Mouse (Mus musculus) CD8-positive naive resting alpha-beta T cell, adult 2 months (primary cell): Measurements from ENCODE around the gene Cemip.
A peak's percentile ranks its signal among the peaks of the same experiment; 100 is the strongest.
"Not testable (repeated sequence)": the region's sequence is repeated elsewhere in the genome, so short reads cannot be mapped to it uniquely, and the experiment has no call there.

Experiments used
- DNase-seq, 2 experiments: peaks; one replicate each; pipeline ENCODE4 v3.0.0; 2022; ENCODE audit warnings: low read depth in 2 of 2, low spot score in 2 of 2

Cemip gene

DNA sequence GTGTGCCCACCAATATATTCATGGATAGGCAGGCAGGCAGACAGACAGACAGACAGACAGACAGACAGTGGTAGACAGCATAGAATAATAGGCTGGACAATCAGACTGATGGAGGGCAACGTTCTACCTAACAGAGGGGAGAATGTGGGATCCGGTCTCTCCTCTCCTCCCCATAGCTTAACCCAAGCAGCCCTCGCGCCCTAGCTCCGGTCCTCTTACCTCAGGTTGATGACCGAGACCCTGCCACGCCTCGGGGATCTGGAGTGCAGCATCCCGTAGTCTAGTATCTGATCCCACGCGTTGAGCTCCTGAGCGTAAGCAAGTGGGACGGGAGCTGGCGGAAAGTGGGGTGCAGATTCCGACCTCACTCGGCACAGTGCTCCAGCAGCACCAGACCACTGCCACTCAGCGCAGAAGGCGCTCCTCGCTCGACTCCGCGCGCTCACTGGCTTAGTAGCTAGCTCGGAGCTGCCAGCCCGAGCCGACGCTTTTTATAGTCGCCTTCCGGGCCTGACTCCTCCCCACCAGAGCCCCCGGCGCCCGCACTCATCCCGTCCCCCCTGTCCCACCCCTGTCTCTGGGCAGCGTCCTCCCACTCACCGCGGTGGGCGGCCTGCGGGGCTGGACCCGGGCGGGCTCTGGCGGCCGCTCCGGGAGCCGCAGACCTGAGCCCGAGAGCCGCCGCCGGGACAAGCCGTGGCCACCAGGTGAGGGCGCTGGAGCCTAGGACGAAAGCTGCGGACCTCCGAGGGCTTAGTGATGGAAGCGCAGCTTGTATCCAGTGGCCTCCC, at the start of gene Cemip:
Gene Cemip, minus strand, starts transcription at position 464 of the 791 bp plus-strand sequence.
- DNase-seq: peak; percentile 10 to 24

DNA sequence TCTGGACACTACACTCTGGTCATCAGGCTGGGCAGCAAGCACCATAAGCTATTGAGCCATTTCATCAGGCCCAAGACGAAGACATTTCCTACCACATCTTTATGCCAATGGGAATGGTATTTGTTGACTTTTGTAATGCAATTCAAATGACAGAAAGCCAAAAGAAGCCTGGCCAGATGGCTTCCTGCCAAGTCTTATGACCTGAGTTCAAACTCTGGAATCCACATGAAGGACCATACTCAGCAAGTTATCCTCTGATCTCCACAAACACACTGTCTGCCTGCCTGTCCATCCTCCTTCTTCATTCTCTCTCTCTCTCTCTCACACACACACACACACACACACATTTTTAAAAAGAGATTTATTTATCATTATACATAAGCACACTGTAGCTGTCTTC, 46.4 kb upstream of the Cemip start:
- no peak for DNase-seq

DNA sequence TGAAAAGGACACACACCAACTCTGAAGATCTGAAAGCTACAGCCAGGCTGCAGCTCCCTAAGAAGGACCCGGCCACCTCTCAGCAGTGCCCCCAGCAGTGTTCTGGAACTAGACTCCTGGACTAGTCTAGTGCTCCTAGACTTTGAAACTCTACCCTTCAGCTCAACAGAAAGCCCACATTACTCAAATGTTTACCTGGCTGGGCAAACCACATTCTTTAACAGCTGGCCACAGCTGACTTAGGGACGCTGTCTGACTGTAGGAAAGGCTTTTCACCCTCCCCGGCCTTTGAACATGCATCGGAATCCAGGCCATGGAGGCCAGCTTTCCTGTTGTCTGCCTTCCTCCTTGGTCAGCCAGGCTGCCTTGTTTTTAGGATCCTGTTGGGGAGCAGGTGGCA, 45.4 kb upstream of the Cemip start:
- no peak for DNase-seq

DNA sequence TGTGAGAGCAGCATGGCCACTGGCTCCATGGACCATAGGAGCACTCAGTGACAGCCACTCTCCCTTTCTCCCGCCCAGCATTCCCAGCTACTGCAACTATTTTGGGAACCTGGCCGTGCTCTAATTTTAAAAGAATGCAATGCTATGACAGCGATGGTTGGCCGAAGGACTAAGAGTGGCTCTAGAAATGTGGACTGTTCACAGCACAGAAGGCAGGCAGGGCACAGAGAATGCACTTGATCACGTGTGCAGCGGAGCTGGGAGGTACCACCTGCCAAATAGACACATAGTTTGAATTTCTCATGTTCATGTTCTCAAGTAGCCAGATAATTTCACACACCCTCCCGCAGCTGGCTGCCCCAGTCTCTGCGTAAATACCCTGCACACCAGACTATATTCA, 42.4 kb upstream of the Cemip start:
- DNase-seq: no peak

DNA sequence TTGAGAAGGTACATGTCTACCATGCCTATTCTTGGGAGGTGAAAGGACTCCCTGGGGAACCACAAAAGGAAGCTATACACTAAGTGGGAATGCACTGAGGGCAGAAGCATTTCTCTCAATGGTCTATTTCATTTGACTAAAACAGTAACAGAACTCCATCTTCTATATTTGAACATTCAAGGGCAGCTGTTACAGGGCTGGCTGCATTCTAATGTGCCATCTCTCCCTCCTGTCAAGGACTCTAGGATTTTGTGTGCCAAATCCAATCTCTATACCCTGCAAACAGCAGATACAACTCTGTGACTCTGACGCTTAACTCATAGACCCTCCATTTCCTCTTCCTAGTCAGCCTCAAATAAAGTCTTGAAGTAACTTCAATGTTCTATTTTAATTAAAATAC, 39.4 kb upstream of the Cemip start:
- DNase-seq: no peak

DNA sequence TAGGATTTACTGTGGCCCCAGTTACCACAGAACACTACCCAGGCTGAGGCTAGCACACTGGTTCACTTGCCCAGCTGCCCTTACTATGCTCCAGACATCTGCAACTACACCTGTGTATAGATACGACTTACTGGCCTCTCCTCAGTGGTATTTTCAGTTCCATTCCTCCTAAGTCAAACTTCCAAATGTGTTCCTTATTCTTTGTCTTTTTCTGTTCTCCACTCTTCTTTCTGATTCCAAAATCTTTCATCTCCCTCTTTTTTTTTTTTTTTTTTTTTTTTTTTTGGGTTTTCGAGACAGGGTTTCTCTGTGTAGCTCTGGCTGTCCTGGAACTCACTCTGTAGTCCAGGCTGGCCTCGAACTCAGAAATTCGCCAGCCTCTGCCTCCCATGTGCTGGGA, 37.3 kb upstream of the Cemip start:
- not testable (repeated sequence) for DNase-seq

DNA sequence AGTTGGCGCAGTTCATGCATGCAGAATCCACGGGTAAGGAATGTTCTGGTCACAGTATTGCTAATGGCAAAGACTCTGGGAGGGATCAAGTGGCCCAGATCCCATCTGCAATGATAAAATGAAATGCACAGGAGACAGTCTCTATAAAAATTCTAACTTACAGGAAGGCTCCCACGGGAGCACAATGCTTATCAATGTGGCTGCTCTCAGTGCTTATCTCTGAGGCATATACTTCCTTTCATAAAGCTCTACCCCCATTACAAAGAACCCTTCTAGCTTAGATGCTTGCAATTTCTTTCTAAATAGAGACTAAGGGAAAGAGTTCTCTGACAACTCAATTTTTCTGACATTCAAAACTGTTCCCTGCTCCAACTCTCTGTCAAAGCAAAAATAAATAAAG, 35.5 kb upstream of the Cemip start:
- no peak for DNase-seq

DNA sequence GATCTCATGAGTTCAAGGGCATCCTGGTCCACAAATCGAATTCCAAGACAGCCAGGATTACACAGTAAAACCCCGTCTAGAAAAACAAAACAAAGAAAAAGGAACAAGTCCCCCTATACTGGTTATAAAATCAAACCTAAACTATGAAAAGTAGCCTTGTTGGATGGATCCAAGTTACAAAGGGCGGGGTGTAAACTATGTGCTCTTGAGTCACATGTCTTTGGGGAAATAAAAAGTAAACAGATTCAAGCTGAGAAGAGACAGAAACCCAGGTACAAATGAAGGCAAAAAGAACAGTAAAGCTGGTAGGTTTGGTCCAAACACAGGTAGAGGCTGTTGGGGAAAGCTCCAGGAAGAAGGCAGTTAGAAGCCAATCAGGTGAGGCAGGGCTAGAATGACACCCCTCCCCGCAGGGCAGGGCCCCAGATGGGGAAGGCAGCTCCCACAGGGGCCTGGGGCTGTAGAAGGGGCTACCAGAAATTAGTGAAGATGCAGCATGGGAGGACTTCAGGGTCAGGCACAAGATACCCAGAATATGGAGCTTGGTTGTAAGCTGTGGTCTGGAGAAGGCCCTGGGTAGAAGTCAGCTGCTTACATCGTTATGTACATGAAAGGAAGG, 33.9 kb upstream of the Cemip start:
- no peak for DNase-seq

DNA sequence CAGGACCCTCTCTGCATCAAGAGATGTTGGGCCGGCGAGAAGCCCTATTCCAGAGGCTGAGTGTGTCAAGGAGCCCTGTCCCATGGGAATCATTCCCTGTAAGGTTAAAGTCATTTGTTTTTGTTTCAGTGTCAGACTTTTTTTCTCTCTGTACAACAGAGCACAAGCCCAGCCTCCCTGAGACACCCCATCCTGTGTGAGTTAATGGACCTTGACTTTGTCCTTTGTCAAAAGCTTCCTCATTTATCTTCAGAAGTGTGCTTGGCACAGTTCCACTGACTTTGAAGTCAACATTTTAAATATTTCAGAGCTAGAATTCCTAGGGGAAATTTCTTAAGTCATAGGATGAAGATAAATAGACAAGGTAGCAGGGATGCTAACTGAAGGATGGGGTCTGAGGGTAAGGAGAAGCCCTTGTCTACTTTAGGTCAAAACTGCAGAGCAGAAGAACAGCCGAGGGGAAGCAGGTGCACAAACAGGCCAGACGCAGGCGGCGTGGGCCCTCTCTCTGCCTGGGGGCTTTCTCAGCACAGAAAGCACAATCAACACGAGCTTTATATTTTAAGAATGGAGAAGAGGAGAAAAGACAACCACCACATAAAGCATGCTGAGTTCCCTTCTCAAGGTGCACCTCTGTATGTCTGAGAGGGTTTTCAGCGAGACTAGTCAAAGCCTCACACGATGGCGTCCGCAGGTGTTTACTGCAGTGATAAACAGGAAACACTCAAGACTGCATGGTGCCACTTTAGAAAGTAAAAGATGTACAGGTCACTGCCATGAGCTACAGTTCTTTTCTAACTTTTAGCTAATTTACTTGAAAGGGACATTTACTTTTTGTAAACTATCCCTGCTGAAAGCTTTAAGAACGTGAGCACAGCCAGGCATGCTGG, 33.2 kb upstream of the Cemip start:
- no peak for DNase-seq

DNA sequence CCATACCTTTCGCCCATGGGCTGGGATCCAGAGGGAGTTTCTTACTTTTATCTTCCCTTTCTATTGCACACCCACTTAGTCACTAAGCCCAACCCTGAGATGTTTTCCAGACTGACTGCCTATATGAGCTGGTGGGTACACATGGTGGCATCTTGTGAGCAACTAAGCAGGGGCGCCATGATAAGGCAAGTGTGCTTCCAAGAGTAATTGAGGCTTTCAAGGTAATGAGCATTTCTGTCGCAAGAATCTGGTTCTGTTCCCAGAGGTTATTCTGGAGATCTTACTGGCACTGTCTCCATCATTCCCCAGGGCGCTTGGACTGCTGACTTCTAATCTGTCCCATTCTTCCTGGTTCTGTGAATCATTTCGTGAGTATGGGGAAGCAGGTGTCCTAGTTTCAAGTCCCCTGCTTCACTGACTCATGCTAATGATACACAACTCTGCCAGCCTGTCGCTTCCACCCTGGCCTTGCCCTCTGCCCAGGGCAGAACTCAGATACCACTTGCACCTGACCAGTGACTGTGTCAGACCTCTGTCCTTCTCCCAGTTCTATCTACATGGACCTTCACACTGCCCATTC, 31.3 kb upstream of the Cemip start:
- DNase-seq: no peak

DNA sequence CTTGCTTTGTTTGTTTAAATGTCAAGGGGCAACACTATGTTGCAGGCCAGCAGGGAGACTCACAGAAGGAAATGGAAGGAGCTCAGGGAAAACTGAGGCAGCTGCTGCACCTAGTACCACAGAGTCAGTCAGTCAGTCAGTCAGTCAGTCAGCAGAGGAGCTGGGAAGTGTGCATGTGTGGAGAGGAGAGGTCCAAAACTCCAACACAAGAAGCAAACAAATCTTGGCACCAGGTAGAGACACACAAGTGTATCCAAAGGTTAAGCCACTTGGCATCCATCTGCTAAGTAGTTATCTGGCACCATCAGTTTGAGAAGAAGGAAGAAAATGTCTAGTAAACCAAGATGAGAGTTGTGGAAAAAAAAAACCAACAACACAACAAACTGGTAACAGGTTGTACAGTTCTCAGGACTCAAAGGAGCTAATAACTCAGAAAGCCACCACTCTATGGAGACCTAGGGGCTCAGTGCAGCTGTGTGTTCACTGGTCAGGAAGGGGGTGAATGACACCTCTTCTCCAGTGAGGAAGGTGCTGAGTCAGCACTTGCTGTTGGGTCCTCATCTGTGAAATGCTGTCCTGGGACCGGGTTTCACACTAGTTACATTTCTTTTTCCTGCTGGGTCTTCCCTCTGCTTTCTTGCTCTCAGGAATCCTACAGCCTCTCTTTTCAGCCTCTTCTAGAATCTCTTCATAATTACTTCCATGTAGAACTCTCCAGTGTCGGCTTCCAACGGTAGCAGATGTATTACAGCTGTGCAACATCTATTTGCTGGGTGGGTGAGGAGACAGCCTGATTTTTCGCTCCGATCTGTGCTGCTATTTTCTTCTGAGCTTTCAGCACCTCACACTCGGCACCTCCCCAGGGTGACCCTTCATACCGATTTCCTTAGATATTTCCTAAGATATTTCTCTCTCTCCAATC, 30.6 kb upstream of the Cemip start:
- no peak for DNase-seq

DNA sequence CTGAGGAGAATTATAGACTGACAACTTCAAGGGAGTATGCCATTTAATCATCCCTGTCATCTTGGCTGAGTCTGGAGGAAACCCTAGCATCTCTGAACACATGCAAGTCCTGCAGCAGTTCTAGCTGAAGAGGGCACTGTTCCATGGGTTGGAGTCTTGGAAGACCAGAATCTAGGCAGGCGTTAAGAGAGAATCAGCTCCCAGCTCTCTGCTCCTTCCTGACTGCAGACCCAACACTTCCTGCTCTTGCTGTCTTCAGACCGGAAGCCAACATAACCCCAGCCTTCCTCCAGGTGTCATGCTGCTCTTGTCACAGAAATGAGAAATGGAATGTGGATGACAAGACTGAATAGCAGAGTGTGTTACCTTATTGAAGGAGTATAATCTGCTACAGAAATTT, 29.1 kb upstream of the Cemip start:
- peak; percentile 8 to 9 for DNase-seq

DNA sequence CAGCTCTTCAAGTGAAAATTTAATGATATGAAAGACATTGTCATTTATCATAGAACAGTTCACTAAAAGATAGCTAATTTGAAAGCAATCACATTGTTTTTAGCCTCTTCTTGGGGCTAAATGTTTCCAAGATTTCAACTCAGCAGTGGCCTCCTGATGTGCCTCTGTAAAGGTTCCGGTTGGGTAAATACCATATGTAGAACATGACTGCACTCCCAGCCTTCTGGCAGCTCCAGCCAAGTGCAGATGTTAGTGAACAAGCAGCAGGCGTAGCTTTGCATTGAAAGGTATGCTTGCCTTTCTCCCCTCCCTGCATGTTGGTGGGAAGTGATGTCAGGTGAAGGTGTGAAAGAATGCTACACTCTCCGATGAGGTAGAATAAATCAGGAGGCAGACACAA, 28.5 kb upstream of the Cemip start:
- no peak for DNase-seq

DNA sequence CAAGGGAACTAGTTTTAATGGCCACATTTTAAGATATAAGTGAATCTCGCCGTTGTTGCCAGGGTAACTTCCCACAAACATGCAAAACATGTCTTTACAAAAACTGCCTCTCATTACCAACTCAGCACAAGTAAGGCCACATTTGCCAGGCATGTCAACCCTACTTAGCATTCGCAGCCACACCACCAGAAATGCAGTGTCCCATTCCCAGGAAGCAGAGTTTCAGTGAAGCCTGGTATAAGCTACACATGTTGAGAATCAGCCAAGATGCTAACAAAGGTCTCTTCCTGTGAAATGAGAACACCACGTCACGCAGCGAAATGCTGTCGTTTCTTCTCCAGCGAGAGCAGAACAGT, 26.7 kb upstream of the Cemip start:
- no peak for DNase-seq

DNA sequence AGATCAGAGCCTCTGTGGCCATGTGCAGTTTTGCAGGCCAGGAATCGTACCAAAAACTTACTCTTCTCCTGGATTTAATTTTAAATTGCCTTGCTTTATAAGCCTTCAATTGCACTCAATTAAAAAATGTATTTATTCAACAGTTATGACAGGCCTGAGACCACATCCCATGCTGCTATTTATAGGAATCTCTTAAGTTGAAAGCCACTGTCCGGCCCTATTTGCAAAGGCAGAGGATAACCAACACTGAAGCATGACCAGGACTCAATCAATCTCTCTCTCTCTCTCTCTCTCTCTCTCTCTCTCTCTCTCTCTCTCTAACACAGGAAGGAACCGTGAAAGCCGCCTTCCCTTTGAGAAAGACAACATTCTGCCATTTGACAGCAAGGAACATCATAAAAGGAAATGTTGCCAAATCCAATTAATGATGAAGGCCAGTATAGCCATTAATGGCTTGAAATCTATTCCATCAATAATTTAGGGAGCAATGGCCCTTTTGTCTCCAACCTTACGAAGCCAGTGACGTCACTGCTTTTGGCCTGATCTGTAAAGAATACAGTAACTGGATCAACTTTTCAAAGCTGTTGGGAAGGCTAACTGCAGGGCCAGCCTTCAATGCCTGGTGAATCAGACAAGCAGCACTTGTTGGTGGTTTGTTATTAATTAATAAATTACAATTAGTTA, 26.2 kb upstream of the Cemip start:
- no peak for DNase-seq

DNA sequence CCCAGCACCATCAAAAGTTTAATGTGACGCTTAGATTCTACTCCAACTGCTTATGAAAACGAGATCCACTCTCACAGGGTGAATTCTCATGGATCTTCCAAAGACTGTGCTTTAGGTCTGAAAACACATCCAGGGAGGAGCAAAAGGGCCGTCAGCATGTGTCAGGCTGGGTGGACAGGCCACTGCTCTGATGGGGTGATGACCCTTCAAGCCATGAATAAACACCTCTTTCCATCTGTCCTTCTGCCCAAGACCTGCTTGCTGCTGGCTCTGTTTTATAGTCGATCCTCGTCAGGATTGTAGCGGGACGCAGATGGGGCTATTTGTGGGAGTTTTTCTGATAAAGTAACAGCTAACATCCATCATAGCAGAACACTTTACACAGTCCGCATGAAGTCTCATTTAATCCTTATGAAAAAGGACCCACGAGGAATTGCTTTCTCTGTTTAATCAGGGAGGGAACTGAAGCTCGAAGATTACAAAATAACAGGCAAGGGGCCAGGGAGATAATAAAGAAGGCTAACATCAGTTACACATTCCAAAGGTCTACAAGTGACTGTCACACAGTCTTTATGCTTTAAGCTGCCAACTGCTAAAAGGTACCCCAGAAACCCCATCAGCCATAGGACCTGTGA, 25.5 kb upstream of the Cemip start:
- DNase-seq: no peak

DNA sequence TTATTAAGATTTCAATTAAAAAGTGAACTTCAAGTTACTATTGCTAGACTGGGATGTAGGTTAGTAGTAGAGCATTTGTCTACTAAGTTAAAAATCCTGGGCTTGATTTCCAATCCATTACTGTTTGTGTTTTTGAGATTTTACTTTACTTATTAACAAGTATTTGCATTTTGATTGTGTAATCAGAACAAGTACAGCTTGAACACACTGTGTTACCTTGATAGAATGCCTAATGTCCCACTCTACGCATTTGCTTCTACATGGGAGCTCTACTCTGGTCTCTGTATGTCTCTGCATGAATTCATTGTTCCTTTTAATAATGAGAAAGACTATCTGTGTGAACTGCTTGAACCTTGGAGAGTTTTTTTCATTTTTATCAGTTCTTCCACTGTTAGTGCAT, 20.6 kb upstream of the Cemip start:
- no peak for DNase-seq

DNA sequence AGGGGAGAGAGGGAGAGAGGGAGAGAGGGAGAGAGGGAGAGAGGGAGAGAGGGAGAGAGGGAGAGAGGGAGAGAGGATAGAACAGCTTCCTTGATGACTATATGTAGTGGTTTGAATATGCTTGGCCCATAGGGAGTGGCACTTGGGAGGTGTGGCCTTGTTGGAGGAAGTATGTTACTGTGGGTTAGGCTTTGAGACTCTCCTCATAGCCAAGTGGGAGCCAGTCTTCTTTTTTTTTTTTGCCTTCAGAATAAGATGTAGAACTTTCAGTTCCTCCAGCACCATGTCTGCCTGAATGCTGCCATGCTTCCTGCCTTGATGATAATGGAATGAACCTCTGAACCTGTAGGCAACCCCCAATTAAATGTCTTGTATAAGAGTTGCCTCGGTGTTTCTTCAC, 16.3 kb upstream of the Cemip start:
- DNase-seq: no peak

DNA sequence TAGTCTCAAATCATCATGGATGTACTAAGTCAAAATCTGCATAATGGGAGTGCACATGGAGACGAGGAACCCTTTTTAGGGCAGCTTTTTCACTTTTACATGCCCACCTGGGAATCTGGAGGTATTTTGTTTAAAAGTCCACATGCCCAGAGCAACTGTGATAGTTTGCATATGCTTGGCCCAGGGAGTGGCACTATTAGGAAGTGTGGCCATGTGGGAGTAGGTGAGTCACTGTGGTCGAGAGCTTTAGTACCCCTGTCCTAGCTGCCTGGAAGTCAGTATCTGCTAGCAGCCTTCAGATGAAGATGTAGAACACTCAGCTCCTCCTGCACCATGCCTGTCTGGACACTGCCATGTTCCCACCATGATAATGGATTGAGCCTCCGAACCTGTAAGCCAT, 14.4 kb upstream of the Cemip start:
- DNase-seq: no peak

DNA sequence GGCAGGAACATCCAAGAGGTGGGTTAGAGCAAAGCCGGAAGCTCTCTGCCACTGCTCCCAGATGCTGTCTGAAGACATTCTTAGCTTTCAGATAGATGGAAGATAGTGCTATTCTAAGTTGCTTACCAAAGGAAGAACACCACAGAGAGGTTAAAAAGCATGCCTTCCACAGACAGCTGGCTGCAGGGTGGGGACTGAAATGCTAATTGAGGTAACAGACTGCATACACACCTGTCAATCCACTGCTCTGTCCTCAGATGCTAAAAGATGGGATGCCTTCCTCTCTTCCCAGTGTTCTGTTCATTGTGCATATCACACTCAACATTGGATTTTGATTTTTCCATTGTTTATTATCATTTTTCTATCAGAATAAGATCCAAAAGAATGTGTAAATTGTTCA, 11.8 kb upstream of the Cemip start:
- no peak for DNase-seq
